Mouse (Mus musculus): Measurements from ENCODE around the gene Lmod2.

Lmod2 gene

DNA sequence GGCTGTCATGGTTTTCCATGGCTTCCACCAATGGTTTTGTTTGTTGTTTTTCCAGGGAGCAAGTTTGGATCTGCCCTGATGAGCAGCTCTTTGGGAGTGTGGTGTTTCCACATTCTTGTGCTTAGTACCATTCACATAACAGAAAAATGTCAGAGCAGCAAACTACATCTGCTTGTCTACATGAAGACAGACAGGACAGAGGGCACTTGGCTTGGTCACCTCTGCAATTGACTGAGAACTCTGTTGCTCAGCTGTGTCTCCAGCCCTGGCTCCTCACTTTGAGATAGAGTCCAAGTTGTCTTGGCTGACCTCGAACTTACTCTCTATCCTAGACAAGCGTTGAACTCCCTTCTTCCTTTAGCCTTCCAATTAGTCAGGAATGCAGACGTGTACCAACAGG is 4.8 kb downstream of the Lmod2 start:
- no peak for DNase-seq (ENCODE audit: low spot score)

GRCm38 (mm10) chr6:24602993-24603392 is 5.4 kb downstream of the Lmod2 start:
- DNase-seq (ENCODE audit: low spot score), result no peak

DNA sequence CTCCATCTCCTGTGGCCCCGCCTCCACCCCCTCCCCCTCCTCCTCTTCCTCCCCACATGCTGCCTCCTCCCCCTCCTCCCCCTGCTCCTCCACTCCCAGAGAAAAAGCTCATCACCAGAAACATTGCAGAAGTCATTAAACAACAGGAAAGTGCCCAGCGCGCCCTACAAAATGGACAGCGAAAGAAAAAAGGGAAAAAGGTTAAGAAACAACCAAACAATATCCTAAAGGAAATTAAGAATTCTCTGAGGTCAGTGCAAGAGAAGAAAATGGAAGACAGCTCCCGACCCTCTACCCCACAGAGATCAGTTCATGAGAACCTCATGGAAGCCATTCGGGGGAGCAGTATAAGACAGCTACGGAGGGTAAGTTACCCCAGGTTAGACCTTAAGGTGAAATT is 6.7 kb downstream of the Lmod2 start:
- no peak for DNase-seq (ENCODE audit: low spot score)

DNA sequence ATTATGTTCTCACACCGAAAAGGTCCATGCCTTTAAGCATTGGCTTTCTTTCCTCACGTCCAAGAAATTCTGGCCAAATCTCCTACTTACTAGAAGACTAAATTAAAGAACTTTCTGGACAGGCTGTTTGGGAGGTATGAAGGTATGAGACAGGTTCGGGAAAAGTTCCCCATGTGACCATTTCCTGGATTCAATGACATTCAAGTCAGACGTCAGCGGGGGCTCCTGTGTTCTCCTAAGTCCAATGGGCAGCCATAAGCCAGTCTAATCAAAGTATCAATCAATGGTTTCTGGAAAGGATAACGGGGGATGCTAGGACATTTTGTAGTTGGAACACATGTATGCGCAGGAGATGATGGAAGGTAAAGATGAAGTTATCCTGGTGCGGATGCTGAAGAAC is 8.1 kb downstream of the Lmod2 start:
- no peak for DNase-seq (ENCODE audit: low spot score)

DNA sequence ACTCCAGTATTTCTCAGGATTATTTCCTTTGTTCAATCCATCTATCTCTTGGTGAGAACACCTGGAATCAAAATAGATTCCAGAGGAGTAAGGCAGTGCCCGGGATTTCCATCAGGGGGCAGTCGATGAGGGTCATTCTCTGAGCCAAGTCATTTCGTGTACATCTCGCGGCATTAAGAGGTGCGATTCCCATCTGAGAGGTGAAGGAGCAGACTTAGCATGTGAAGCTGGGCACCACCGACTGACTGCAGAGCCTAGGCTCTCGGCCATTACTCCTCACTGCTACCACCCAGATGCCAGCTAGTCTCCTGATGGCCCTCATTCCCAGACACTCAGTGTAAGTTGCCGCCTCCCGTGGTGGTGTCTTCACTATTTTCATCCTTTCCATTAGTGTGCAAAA is 8.9 kb downstream of the Lmod2 start:
- DNase-seq (ENCODE audit: low spot score), result no peak

DNA sequence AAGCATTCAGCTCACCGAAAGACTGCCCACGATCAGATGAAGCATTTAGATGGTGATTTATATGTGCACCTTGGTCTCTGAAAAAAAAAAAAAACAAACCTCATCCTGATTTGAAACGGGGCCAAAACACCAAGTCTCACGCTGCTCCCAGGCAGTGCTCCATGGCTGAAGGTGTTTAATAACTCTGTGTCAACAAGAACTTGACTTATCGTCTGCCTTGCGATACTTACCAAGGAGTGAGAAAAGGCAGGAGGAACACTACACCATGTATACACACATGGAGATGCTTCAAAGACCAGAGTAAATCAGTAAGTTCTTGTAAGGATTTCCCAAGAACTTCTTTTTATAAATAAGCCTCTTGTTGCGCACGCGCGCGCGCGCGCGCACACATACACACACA is 10.0 kb downstream of the Lmod2 start:
- DNase-seq (ENCODE audit: low spot score), result no peak

DNA sequence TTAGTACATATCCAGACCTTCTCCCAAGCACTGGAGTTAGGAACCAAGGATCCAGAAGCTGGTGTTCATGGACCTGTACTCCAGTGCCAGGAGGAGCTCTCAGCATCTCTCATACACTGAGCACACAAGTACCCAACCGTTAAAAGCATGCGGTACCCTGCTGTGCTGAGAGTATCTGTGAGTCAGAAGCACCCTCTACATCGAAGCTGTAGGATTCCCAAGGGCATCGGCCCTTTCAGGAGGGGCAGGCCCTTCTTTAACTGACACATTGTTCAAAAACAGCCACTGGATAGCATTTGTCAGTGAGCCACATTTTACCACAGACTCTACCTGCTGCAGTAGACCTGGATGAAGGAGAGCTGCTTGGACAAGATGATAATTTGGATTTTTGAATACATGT is 10.6 kb downstream of the Lmod2 start:
- DNase-seq (ENCODE audit: low spot score), result no peak

GRCm38 (mm10) chr6:24608682-24609081 is 11.1 kb downstream of the Lmod2 start:
- DNase-seq (ENCODE audit: low spot score), result no peak

DNA sequence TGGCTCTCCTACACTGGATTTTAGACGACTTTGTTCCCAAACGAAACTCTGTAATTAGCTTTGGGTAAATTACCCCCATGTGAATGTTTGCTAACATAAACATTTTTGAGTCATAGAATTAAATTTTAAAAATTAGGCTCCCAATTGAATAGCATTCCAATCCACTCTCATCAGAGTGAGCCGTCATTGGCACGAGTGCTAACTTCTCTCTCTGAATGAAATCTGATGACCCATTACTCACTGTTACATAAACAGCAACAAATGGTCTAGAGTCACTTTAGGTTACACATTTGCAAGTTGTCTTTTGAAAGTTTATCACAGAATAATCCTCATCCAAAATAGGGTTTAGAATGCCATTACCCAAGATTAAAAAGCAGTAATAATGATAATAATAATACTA is 12.0 kb downstream of the Lmod2 start:
- no peak for DNase-seq (ENCODE audit: low spot score)

DNA sequence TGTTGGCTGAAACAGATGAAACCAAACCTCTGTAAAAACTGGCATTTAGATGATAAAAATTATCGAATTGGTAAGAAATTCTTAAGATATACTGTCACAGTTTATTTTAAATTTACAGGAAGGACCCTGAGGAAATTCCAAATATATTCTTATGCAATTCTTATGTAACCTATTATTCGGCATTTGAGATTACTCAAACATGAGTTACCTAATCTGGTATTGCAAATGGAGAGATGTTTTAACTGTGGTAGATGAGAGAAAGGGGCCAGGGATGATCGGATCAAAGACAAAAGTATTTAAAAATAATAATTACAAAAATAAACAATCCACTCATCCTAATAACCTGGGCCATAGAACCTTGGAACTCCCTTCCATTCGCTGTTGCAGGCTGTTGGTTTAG is 12.8 kb downstream of the Lmod2 start:
- DNase-seq (ENCODE audit: low spot score), result no peak

DNA sequence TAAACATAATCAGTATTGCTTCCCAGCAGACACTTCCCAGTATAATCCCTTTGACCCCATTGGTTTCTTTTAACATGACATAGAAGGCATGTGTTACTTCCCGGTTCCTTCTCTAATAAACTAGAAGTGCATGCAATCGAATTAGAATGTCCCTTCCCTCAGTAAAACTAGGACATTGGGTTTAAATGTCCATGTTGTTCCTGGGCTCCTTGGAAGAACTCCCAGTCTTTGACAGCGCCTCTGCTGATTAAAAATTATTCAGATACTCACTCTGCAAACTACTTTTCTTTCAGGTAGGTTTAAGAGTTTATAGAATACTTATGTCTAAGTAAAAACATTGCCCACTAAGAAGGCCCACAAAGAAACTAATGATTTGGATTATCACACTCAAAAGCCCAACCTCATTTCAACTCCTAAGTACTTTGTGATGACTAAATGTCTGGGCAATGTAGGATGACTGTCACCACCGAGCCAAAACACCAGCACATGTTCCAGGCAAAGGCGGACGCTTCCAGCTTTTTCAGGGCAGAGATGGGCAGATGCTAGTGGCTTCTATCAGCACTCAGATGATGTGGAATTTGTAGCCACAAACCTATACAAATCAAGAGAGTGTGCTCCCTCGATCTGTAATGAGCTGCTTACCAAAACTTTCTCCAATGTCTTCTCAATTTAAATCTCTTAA is 14.7 kb downstream of the Lmod2 start:
- no peak for DNase-seq (ENCODE audit: low spot score)

DNA sequence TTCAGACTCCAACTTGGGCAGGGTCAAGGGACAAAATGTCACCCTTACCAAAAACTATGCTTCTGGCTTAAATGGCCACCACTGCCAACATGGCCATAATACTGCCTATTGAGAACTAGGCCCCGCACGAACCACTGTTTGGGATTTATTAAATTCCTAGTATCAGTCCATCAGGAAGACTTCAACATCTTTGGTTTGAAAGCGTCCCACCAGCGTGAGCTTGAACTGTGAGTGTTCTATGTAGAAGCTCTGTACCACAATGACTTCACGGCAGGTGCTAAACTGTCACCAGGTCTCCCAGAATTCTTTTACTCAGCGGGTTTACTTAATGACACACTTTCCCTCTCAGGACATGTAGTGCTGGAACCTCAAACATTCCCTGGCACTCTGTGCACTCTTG is 15.8 kb downstream of the Lmod2 start:
- no peak for DNase-seq (ENCODE audit: low spot score)

DNA sequence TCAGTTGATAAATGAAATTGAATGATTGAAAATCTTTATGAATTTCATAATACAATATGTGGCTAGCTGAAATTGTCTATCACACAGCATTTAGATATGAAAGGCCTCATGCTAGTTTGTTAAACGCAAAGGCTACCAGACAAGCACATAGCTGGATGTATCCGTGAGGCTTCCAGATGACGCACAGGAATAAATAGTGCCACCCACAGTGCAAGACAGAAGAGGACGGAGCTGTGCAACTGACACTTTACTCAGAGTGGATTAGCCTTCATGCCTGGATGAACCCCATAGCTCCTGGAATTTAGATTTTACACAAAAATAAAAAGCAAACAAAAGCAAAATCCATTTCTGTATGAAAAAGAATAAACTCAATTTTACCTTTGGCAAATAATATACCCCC is 16.4 kb downstream of the Lmod2 start:
- DNase-seq (ENCODE audit: low spot score), result no peak

GRCm38 (mm10) chr6:24616746-24617145 is 19.2 kb downstream of the Lmod2 start:
- no peak for DNase-seq (ENCODE audit: low spot score)

GRCm38 (mm10) chr6:24619285-24620045 is 21.9 kb downstream of the Lmod2 start:
- DNase-seq (ENCODE audit: low spot score), result no peak

DNA sequence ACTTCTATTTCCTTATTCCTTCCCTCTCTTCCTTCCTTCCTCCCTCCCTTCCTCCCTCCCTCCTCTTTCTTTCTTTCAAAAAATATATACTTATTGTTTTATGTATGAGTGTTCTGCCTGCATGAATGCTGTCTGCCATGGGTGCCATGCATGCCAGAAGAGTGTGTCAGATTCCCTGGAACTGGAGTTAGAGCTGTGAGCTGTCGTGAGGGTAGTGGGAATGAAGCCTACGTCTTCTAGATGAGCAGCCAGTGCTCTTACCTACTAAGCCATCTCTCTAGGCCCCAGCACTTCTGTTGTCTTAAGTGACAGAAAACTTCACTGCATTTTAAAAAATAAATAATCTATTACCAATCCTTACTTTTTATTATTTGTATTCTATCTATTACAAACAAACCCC is 23.4 kb downstream of the Lmod2 start:
- DNase-seq (ENCODE audit: low spot score), result no peak

DNA sequence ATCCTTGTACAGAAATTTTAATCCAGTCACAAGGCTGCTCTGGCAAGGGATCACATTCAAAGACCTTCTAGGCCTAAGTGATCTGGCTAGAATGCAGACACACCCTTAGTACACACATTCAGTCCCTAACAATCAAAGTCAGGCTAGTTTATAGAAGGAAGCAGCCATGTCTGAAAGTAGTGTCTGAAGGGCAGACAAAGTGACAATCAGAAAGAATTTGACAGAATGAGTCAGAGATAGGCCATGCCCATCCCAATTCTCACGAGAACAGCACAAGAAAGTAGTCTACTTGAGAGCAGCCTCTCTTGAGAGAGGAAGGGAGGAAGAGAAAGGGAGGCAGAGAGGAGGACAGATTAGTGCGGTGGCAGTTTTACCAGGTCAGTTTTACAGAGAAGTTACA is 24.5 kb downstream of the Lmod2 start:
- no peak for DNase-seq (ENCODE audit: low spot score)

DNA sequence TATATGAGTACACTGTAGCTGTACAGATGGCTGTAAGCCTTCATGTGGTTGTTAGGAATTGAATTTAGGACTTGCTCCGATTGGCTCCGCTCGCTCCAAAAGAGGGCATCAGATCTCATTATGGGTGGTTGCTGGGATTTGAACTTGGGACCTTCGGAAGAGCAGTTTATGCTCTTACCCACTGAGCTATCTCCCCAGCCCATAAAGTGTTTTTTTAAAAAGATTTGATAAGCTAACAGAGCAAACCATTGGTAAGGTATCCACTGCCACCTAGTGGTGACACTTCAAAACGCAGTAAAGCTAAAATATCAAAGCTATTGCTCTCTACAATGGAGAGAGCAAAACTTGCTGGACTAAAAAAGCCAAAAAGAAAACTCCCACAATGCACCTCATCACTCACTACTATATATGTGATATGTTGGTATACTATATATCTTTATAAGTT is 30.0 kb downstream of the Lmod2 start:
- DNase-seq (ENCODE audit: low spot score), result peak; percentile 79

DNA sequence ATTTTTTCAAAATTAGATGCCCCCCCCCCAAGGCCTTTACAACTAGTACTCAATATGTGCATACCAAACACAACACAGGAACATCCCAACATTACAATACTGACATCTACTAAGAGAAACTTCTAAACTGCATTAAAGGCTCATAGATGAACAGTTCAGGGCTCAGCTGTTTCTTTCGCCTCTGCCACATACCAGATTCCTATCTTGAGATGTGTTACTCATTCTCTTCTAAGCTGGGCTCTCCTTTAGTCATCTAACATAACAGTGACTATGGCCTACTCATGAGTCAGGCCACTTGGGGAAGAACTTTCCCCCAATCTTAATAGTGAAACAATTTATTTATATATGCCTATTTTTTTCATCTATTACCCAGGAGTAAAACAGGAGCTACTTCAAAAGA is 30.9 kb downstream of the Lmod2 start:
- peak; percentile 16 for DNase-seq (ENCODE audit: low spot score)

DNA sequence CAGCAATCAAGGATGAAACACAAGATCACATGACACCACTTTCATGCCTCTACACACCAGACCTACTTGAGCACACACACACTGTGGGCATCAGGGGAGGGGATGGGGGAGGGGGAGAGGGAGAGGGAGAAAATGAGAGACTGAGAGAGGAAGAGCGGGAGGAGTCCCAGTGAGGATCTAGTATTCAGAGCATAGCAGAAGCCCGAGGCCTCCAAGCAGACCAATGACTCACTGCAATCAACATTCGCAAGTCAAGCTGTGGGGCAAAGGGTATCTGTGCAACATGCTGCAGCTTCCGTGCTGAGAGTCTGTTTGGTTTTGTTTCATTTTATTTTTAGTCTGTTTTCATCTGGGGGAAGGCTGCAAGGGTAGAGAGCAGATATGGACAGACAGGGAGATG is 34.5 kb downstream of the Lmod2 start:
- peak; percentile 18 for DNase-seq (ENCODE audit: low spot score)

DNA sequence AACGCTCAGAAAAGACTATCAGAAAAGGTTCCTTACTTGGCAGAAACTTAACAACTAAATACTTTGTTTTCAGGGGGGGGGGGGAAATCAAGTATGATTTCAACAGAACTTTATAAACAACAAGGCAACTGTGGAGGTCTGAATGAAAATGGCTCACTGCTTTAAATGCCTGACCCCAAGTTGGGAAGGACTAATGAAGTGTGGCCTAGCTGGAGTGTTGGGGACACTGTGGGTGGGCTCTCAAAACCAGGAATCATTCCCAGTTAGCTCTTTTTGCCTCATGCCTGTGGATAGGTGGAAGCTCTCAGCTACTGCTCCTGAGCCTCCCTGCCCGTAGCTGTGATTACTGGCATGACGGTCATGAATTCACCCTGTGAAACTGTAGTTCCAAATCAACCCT is 36.5 kb downstream of the Lmod2 start:
- no peak for DNase-seq (ENCODE audit: low spot score)

GRCm38 (mm10) chr6:24635814-24636213 is 38.3 kb downstream of the Lmod2 start:
- DNase-seq (ENCODE audit: low spot score), result no peak

DNA sequence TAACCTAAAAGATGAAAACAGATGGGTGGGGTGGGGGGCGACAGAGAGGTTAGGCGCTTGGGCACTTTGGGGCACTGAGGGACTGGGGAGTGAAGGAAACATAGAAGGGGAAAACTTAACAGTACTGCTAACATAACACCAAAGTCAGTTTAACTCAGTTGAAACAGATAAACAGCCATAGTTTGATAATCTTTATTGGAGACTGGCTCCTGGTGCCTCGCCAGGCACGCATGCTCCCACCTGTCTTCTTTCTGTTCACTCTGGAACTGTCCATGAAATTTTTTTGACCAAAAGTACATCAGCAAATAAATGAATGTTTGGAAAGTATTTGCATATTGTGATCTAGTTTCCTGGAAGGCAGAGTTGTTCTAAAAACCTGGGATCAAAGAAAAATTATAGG is 43.7 kb downstream of the Lmod2 start:
- DNase-seq (ENCODE audit: low spot score), result no peak

GRCm38 (mm10) chr6:24642161-24642560 is 44.6 kb downstream of the Lmod2 start:
- DNase-seq (ENCODE audit: low spot score), result no peak
